Mouse (Mus musculus): ENCODE results near the gene Armc9.

GRCm38 (mm10) chr1:86228653-86229052, 74.1 kb downstream of the Armc9 start:
- TF ChIP-seq TBP (IDR thresholded peaks at IDR 0.05; ENCODE audit: low read depth, low read length), result peak; percentile 48
- TF ChIP-seq SMC3 (IDR thresholded peaks at IDR 0.05; ENCODE audit: low read depth, low read length), result no peak
- peak; percentile 69 for TF ChIP-seq TAL1 (IDR thresholded peaks at IDR 0.05; ENCODE audit: low read length)
- TF ChIP-seq MAZ (IDR thresholded peaks at IDR 0.05; ENCODE audit: low read depth, low read length), result no peak
- TF ChIP-seq POLR2A (IDR thresholded peaks at IDR 0.05; ENCODE audit: control insufficient read depth in 1 of 2, insufficient read depth in 1 of 2, low read depth in 1 of 2, low read length in 2 of 2, poor library complexity in 1 of 2), result no peak
